Mouse (Mus musculus): Measurements from ENCODE around the gene Dthd1.

The Dthd1 gene

DNA sequence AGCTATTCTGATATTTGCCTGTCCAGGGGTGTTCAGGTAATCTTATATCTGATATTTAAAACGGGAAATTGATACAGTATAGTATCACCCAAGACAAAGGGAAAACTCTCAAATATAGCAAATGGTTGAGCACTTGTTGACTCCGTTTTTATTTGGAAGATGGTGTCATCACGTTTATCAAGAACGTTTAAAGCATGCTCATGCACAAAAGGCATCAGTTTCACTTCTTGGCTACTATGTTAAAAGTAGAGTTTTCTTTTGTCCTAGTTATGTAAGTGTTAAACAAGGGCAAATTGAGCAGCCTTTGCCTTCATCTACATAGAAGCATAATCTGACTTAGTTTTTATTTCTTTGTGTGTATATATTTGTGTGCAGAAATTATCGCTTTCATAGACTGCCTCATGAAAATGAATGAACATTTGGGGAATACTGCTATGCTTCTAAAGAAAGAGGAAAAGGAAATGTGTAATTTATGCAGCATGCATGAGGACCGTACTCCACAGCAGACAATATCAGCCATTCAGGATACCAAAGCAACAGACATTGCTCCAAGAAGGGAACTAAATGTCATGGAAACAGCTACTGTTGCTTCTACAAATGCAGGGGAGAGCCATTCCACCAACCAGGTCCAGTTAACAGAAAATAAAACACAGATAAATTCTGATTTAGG, at the start of gene Dthd1:
TSS of gene Dthd1 (plus strand) at position 422 of the 670 bp plus-strand sequence.
- DNase-seq, result no peak

GRCm38 (mm10) chr5:62764161-62764560, 49.5 kb upstream of the Dthd1 start:
- no peak for DNase-seq

DNA sequence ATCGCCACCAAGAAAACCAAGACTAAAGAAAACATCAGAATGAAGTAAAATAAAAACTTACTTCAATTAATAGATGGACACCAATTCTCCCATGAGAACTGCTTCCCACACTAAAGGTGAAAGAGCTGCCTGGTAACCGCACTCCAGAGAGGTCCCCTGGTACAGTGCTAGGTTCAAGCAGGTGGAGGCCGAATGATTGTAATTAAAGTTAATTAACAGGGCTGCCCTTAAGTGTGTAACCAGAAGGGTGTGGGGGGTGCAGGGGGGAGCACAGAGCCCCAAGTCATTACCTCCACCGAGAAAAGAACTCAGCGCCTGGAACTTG, 48.2 kb upstream of the Dthd1 start:
- no peak for DNase-seq

- DNase-seq, result peak; percentile 73 to 82
Observed at GRCm38 (mm10) chr5:62765784-62766701, 47.6 kb upstream of the Dthd1 start, which contains the start of gene Arap2. Gene Arap2, minus strand, starts transcription at chr5:62766159.

GRCm38 (mm10) chr5:62771775-62772599, 41.6 kb upstream of the Dthd1 start:
- DNase-seq, result peak; percentile 19 to 51

GRCm38 (mm10) chr5:62777804-62778203, 35.8 kb upstream of the Dthd1 start:
- no peak for DNase-seq

- no peak for DNase-seq
Observed at GRCm38 (mm10) chr5:62778682-62779081, 34.9 kb upstream of the Dthd1 start.

DNA sequence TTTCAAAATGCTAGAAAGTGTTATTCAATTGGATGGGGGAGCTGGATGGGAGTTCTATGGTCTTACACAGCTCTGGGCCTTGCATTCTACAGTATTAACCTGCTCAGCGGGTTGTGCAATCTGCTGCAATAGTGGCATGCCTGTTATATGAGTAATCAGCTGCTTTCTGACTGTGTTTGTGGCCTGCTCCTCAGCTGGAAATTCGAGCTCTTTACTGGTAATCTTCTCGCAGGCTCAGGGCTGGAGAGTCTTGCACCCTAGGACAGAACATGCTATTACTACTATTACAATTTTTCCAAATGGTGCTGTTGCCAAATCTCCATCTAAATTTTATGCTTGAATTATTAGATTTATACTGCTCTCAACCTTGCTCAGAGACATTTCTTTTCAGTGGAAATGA, 26.8 kb upstream of the Dthd1 start:
- DNase-seq, result no peak

DNA sequence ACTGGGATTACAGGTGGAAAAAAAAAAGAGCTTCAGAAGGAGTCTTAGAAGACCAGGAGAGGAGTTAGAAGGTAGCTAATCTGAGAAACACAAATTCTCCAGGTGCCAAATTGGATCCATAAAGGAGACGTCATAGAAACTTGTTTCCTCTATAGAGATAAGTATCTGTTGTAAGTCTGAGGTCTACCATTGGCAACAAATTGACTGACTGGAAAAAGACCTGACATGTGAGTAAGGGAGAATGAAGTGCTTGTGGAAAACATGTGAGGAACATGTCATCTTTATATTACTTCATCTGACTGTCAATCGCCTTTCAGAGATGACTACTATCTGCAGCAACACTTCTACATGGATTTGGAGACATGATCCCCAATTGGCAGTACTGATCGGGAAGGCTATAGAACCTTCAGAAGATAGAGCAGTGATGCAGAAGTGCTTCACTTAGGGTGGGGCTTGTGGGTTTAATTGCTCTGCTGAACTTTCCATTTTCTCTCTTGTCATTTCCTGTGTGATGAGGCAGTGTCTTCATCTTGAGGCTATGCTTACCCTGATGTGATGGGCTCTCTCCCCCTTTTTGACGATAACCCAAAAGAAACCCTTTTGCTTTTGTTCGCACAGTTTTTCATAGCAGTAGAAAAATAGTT, 22.6 kb upstream of the Dthd1 start:
- DNase-seq, result no peak

- no peak for DNase-seq
Observed at GRCm38 (mm10) chr5:62792776-62793175, 20.8 kb upstream of the Dthd1 start.

GRCm38 (mm10) chr5:62814072-62814414, 420 bp downstream of the Dthd1 start:
- DNase-seq, result no peak

DNA sequence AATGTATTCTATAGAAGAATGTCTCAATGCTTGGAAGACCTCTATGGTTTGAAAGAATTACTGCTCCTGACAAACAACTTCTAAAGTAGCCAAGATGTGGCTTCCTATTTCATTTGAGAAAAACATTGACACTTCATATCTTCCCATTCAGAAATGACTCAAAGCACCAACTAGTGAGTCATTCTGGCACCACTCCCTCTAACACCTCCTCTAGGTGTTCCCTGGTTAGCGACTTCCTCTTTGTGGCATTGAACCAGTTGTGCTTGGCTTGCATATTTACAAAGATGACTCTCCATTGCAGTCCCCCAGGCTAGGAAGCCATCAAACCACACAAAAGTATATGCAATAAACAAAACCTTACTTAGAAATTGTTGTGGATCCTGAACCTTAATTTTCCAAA, 2.1 kb downstream of the Dthd1 start:
- DNase-seq, result peak in 1 of 2 experiments; percentile 4

GRCm38 (mm10) chr5:62819567-62819966, 5.9 kb downstream of the Dthd1 start:
- DNase-seq, result no peak

GRCm38 (mm10) chr5:62820363-62821271, 7.0 kb downstream of the Dthd1 start:
- no peak for DNase-seq

DNA sequence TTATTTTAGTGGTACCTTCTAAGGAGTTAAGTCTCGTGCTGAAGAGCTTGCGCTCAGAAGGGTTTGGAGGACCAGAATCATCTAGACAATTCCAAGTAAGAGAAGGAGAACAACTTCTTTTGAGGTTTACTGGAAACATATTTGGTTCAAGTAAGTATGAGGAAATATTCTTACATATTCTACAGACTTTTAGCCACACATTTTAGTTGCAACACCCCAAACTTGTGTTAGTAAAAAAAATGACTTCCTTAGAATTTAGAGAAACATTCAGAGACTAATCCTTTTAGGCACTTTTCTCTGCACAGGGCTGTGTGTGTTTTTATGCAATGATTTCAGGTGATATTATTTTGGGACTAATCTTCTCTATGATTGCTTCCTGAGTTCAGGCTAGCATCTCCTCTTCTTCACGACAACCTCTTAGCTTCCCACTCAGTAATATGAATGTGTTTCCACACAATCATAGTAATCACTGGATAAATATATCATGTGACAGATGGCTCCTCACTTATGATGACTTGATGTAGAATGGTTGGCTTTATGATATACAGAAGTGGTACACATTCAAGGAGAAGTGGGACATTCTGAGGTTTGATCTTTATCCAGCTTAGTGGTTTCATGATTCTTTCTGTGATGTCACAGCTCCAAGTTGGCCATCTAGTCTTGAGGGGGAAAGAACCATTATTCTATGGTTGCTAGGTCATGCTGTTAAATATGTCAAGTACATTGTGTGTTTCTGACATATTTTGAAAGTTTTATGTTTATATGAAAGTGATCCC, 29.5 kb downstream of the Dthd1 start:
- no peak for DNase-seq

DNA sequence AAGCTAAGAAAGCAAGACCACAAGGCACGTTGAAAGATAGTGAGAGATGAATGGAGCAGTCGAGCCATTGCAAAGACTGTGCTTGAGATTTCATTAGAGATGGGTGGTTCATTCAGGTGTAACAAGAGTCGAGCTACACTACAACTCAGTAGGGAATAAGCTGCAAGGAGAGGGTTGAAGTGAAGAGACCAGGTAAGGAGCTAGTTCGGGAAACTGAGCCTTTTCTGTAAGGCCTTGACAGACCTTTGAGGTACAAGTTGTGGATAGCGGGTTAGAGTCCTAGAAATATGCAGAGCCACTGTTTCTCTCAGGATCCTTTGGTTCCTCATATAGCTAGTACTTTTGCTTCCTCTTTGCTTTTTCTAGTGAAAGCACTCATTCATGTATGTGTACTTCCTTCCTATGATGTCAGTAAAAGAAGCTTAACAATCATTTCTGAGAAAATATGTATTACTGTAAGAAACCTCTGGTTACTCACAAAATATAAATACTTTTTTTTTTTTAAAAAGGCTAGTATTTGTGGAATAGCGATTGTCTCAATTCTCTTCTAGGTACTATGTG, 33.0 kb downstream of the Dthd1 start:
- no peak for DNase-seq

GRCm38 (mm10) chr5:62851337-62851736, 37.7 kb downstream of the Dthd1 start:
- no peak for DNase-seq

GRCm38 (mm10) chr5:62854361-62854844, 40.8 kb downstream of the Dthd1 start:
- no peak for DNase-seq

- DNase-seq, result no peak
Observed at GRCm38 (mm10) chr5:62857502-62857901, 43.9 kb downstream of the Dthd1 start.

DNA sequence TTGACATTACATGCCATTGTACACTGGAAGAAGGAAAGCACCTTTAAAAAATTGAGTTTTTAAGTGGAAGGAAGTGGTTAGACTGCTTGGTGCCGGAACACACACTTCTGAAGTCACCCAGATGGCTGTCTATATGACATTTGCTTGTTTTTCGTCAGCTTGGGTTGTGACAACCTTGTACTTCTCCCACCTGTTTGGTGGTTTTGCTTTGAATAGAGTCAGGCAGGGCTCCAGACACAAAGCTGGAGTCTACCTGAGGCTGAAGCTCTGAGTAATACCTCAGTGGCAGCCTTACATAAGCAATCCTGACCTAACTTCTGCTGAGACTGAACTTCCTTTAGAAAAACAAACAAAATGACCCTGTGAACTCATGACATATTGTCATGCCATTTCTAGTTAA, 44.7 kb downstream of the Dthd1 start:
- peak in 1 of 2 experiments; percentile 2 for DNase-seq
